Mouse (Mus musculus) right cerebral cortex, postnatal 14 days (tissue): ENCODE results near the gene Ctsc.
"Not testable (repeated sequence)": the region's sequence is repeated elsewhere in the genome, so short reads cannot be mapped to it uniquely, and the experiment has no call there.

Source experiments
- DNase-seq: peaks from one replicate; pipeline ENCODE4 v3.0.0; 2022

Gene Ctsc

DNA sequence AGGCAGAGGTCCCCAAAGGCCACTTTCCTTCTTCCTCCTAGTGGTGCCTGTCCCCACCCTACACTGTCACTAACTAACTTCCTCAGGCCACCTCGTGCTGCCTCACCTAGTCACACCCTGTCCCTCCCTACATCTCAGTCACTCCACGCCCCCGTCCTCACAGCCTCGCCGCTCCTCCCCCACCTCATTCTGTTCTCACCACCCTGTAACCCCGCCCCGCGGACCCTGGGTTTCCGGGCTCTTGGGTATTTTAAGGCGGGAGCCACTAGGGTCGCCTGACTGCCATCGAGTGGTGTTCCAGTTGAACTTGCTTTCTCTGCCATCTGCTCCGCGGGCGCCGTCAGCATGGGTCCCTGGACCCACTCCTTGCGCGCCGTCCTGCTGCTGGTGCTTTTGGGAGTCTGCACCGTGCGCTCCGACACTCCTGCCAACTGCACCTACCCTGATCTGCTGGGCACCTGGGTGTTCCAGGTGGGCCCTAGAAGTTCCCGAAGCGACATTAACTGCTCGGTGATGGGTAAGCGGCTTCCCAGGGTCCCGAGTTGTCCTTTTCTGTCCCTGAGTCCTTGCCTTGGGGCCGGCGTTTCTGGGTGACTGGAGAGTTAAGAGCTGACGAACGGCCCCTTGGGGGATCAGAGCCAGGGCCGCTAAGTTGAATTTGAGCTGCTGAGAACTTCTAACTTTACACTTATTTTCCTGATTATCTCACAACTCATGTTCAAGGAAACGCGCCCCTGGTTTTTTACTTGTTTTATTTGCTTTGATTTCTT is at the start of gene Ctsc:
Gene Ctsc (plus strand): TSS at position 228 of the 770 bp plus-strand sequence.
- DNase-seq, result peak; percentile 59

DNA sequence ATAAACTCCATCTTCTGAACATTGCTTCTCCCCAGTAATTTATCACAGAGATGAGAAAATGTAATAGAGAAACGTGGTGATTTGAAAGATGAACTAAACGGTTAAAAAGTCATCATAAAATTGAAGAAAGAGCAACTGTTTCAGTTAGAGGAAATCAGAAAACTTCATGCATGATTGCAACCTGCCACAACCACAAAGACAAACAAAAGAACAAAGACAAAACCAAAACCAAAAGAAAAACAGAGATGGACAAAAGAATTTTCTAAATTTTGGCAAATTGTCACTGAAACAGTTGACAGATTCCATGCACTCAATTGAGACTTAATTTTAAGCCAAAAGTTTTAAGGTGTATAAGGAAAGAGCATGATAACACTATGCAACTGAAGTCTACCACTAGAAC is 48.8 kb upstream of the Ctsc start:
- DNase-seq, result no peak

DNA sequence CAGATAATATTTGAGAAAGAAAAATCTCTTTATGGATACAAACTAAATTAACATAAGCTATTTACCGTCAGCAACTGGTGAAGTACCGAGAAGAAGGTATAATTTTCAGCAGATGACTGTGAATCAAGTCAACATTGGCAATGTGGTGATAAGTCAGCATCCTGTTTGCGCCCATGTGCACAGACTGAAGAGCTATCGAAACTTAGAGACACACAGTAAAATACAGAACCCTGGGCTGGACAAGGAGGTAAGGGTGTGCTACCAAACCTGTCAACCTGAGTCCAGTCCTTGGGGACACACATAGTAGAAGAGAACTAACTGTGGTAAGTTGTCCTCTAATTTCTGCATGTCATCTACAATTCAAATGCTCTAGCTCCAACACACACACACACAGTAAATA is 47.8 kb upstream of the Ctsc start:
- no peak for DNase-seq

DNA sequence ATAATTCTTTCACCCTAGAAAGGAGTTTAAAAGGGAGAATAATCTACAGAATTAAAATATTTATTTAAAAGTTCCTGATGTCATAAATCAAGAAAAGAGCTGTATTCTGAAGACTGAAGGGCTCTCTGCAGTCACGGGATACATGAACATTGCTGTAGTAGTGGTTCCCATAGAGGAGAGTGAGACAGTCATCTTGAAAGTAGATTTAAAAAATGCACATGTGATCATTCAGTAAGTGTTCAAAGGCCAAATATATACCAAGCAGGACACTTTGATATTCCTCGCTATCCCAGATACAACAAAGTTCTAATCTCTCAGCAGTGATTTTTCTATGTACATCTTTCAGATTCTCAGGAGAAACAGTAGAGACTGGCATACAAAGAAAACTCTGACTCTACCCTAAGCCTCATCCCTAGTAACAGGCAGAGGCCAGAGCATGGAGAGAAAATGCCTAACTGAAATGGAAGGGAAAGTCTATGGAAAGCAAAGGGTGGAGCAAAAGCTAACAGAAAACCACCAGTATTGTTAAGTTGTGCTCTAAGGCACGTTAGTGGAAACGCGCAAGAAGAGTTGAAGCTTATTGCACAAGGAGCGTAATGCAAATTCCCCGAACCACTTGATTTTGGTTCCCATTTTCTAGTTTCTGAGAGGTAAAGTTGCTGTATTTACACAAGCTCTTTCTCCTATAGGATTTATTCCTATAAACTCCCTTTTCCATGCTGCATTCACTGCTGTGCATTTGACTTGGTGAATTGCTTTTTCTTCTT is 46.9 kb upstream of the Ctsc start:
- no peak for DNase-seq

DNA sequence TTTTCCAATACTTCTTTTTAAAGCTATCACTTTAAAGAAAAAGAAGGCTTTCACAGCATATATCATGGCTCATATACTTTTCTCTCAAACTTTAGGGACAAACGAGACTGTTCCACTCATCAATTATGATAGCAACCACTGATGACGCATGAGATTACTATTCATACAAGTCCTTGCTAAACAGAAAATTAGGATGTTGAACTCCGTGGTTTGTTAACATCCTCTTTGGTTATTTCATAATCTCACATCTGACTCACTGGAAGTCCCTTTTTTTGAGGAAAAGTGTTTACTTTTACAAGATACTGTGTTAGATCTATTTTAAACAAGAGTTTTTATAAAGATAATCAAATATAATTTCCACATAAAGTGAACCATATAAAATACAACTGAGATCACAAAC is 34.8 kb upstream of the Ctsc start:
- no peak for DNase-seq

DNA sequence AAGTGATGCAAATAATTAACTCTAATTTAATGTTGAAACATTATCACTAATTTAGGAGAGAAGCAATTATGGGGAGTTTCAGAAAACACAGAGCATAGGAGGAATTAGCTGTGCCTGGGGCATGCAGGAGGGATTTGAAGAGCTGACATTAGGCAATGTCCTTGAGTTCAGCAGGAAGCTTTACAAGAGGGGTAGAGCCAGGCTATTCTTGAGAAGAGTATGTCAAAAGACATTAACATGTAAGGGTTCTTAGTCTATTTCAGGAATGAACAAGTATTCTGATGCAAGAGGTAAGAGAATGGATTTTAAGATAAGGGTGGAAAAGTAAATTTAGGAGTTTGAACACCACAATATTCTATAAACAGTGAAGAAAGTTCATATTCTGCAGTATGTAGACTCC is 33.4 kb upstream of the Ctsc start:
- no peak for DNase-seq

DNA sequence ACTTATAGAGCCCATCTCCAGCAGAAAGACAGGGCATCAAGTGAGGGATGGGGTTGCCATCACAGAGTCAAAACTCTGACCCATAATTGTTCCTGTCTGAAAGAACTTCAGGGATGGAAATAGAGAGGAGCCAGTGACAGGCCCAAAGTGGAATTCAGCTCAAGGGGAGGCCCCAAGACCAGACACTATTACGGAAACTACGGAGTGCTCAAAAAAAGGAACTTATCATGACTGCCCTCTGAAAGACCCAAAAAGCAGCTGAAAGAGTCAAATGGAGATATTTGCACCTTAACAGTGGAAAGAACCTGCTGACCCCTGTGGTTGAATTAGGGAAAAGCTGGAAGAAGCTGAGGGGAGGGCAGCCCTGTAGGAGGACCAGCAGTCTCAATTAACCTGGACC is 27.5 kb upstream of the Ctsc start:
- not testable (repeated sequence) for DNase-seq

DNA sequence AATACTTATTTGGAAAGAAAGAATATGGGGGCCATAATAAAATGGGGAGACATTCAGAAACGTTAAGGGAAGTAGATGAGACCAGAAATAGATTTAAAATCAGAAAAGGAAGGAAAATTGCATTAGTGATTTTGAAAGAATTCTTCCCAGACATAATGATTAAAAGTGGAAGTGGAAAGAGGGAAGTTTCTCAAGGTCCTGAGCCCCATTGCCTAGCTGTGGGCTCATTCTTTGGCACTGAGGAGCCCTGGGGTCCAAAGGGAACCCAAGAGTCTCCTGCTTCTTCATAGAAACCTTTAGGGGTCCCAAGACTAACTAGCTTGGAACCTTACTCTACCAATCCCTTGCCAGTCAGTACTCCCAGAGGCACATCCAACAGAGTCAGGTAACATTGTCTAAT is 26.4 kb upstream of the Ctsc start:
- no peak for DNase-seq

DNA sequence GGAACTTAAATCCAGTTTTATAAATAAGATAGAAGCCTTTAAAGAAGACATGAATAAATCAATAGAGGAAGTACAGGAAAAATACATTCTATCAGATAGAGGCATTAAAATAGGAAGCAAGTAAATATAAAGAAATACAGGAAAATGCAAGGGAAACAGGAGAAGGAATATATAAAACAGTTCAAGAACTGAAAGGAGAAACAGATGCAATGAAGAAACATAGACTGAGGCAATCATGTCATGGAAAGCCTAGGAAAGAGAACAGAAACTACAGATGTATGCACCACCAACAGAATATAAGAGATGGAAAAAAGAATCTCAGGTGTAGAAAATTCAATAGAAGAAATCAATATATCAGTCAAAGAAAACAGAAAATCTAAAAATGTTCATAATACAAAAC is 25.8 kb upstream of the Ctsc start:
- DNase-seq, result no peak

DNA sequence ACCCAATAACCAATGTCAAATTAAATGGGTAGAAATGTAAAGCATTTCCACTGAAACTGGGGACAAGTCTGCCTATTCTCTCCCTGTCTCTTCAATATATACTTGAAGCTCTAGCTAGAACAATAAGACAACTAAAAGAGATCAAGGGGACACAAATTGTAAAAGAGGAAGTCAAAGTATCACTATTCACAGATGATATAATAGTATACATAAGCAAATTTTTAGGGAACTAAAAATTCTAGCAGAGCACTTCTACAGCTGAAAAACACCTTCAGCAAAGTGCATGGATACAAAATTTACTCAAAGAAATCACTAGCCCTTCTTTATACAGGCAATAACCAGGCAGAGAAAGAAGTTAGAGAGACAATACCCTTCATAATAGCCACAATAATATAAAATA is 23.0 kb upstream of the Ctsc start:
- DNase-seq, result no peak

DNA sequence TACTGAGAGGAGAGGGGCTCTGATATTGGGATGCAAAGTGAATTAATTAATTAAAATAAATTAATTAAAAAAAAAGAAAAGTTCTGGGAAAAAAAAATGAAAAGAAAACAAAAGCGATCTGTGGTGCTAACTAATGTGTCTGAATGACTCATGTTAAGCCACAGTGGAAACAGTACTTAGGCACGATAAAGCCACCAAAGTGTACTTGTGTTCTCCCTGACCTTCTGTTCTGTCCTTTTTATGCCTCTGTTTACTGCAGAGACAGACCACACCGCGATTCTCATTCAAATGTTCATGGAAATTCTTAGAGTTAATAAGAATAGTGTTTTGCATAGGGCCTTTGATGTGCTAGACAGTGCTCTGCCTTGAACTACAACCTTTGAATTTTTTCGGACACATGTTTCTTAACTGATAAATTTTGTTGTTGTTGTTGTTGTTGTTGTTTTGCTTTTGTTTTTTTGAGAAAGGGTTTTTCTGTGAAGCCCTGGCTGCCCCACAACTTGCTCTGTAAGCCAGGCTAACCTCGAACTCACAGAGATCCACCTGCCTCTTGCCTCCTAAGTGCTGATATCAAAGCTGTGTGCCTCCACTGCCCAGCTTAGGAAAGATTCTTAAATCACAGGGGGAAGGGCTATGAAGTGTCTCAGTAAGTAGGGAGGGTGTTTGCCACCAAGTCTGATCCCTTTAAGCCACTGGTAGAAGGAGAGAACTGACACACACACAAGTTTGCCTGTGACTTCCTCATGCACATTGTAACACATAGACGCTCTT is 18.5 kb upstream of the Ctsc start:
- DNase-seq, result no peak

DNA sequence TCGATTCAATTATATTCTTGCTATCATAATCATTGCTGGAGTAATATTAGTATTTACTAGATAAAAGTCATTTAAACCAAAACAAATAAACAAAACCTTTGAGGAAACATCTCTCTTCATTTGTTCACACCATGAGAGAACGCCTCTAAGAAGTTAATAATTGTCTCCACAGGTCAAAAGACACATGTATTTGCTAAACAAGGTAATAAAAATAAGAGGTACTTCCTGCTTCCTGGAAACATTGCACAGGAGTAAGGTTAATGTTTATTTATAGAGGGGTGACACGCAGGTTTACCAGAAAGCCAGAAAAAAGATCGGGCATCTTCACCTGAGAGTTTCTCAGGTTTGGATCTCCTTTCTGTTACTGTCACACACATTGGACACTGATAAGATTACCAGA is 16.1 kb upstream of the Ctsc start:
- no peak for DNase-seq

DNA sequence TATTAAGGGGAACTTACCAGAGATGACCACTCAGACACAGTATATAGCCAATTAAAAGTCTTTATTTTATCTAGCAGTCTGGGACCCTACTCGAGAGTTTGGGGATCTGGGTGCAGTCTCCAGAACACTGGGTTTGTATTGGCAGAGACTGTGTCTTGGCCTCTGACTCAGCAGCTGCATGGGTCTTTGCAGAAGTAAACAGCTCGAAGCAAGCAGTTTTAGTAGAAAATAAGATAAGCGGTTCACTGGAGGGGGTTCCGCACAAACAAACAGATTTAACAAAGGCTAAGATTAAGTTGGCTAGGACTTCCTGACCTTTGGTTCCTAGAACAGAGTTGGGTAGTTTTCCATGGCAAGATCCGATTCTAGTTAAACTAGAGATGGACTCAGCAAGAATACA is 13.0 kb upstream of the Ctsc start:
- no peak for DNase-seq

DNA sequence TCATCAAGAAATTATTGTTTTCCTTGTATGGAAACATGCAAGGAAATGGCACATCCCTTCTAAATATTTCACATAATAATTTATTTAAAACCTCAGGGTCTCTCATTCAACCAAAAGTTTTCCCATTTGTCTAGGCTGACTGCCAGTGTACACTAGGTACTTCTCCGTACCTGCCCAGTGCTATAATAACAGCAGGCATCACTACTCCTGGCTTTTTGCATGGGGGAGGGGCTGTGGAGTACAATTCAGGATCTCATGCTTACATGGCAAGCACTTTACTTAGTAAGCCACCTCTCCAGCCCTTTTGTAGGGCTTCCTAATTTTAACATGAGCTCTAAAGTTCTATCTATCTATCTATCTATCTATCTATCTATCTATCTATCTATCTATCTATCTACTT is 8.0 kb upstream of the Ctsc start:
- DNase-seq, result no peak

DNA sequence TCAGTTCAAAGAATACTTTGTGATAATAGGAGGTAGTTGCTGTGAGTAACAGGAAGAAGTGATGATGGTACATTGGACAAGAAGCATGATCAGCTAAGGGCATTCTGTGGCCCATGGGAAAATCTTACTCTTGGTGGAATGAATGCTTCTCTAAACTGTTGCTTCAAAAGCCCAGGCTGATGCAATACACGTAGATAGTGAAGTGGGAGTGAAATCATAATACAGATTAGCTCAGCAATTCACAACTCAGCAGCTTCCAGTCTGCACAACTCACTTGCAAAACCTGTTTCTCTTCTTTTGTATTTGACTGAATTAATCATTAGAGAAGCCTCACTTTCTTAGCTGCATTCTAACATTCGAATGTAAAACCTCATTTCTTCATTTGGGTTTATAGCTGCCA is 6.4 kb upstream of the Ctsc start:
- DNase-seq, result no peak

DNA sequence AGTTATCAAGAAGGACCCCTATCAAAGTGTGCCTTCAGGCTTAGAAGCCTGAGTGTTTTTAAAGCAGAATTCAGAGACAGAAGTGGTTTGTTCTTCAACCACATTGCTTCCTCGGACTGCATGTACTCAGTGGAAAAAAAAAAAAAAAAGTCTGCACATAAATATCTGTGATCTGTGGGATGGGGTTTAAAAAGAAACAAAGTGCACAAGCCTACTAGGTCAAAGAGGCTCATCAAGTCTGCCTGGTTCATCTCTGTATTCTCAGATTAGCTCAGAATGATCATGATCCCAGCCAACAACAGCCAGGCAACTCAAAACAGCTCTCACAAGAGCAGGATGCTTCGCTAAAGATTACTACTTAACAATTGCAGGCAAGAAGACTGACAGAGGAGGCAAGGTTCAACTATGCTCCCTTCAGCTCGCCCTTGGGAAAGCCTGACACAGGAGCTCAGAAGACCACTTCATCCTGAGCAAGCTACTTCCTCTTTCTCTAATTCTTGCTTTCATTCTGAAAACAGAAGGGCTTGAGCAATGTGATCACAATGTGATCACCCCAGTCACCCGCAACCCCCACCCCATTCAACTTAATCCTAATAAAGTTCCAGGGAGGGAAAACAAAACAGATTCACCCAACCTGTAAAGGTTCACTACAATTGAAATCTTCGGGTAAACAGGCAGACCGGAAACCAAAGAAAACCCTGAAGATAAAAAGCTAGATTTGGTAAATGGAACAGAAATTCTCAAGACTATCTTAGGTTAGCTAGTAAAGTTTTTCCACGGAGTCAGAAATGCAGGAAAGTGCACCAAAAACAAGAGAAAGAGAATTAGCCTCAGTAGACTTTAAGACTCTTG is 745 bp upstream of the Ctsc start:
- DNase-seq, result no peak

DNA sequence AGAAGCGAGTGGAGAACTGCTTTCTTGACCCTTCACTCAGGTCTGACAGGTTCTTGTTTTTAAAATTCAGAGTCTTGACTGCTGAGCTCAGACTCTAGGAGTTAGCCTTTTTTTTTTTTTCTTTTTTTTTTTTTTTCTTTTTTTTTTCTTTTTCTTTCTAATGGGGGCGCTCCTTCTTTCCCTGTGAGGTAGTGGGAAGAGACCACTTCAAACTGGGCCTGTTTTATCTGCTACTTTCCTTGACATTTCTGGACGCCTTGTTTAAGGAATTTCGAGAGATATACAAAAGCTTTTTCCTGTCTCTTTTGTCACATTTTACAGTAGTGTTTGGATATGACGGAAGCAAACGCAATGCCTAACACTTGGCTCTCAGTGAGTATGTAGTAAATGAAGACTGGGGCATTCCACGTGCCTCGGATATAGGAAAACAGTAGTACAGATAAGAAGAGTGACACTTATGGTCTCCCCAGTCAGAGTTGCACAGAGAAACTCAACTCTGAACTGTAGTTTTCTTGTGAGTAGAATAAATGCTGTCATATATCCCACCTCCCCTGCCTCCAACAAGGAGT is 827 bp downstream of the Ctsc start:
- DNase-seq, result no peak

DNA sequence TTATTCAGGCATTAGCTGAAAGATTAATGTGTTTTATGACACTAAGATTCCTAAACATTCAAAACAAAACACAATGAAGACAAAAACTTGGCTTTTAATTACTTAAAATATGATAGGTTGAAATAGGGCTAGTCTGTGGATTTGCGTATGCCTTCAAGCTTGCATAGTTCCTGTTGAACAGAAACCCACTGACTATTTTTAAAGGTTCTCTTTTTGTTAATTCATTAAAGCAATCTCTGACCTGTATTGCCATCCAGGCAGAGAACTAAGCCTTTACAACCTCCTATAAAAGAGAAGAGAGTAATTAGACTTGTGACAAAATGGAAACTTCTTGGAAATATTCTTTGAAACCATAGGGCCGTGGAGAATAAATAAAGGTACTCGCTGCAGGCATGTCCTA is 7.4 kb downstream of the Ctsc start:
- no peak for DNase-seq

DNA sequence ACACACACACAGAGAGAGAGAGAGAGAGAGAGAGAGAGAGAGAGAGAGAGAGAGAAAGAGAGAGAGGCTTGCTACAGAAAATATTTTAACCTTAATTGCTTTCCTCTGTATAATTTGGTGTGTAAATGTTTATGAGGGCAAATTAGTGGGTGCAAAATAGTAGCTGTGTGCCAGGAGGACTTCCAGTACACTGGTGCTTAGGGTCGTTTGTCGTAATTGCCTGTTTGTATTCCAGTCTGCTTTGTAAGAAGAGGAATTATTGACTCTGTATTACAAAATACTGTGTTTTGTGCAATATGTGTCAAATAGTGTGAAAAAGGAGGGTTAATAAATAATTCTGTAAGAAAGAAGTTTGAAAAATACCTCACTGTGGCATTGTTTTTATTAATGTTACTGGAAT is 13.2 kb downstream of the Ctsc start:
- DNase-seq, result no peak

DNA sequence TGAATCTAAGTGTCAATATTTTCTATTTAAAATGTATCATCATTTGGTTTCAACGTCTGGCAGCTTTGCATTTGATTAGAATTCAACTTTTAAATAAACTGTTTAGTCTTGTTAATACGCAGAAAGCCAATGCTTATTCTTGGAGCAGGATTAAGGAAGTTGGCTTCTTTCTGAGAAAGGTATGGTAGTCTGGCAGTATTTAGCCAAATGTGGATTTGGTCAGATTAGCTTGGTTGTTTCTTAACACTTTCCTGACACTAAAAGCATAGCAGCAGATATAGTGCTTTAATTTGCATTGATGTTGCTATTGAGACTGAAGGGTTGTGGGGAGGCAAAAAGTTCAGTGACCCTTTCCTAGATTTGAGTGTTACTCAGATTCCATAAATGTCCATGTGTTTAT is 14.2 kb downstream of the Ctsc start:
- DNase-seq, result no peak

DNA sequence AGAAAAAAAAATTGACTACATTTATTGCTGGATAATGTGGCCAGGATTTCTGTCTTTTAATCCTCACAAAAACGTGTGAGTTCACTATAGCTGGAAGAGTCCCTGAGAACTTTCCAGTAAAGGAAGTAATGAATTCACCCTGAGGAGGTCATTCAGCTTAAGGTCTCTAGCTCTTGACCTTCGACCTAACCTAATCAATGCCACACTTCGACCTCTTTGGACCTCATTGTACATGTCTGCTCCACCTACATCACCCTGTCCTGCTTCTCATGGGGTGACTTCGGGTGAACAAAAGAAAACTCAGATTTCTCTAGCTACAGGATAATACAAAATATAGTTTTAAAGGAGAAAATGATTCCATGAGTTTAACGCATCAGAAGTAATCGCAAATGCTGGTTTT is 16.0 kb downstream of the Ctsc start:
- DNase-seq, result no peak

DNA sequence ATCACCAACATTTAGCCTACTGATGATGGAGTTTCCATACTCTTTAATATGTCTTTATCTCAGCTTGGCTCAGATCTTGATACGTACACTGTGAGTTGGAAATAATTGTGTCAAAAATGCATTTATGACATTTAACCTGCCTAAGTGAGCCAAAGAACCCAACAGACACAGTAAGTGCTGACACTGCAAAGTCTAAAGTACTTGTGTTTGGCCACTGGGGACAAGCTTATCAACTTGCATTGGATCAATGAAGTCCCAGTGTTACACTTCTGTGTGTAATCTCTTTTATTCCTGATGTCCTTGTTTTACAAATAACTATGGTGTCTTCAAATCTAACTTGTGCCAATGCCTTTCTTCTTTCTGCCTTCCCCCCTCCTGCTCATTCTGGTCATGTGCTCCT is 18.1 kb downstream of the Ctsc start:
- DNase-seq, result no peak

DNA sequence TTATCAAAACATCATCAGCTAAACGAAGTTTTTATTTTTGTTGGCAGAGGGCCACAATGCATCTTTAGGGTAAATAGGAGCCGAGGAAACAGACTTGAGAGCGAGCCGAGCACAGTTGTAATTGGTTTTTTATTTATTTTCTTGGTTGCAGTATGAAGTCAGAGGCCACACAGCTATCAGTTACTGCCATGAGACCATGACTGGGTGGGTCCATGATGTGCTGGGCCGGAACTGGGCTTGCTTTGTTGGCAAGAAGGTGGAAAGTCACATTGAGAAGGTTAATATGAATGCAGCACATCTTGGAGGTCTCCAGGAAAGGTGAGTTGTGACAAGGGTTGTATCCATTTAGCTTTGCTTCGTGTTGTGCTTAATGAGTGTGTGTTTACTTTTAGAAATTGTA is 19.0 kb downstream of the Ctsc start:
- DNase-seq, result no peak
